Mouse (Mus musculus): Measurements from ENCODE around the gene Itpr1.

Gene Itpr1

DNA sequence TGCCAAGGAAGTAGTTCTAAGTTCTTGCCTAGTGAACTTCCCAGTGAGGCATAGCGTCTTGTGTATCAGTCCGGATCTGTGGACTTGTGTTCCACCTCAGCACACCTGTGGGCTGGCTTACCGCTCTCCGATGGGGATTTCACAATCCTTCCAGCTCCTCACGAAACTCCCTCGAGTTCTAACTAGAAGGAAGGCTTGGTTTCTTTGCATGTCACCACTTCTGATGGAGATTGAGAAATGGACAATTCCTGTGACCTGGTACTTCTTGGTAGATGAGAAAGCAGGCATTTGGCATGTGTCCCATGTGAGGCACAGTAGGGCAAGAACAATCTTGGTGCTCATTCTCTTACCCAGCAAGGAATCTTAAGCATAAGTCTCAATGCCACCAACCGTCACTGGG lies 205.3 kb downstream of the Itpr1 start:
- ChIA-PET POLR2A (interaction anchor here in 2 of 4 experiments (1.3 to 1.7 kb wide), 4 partner anchors 32 to 250 kb away, joined by 3 to 7 read pairs (median 6); partner anchors contain the start of gene Bhlhe40 (in 1 of the 2)), CTCF (interaction anchor here (0.6 to 2.0 kb wide), 7 partner anchors 9 to 319 kb away, joined by 3 to 9 read pairs (median 4); no protein-coding TSS in a partner anchor)

DNA sequence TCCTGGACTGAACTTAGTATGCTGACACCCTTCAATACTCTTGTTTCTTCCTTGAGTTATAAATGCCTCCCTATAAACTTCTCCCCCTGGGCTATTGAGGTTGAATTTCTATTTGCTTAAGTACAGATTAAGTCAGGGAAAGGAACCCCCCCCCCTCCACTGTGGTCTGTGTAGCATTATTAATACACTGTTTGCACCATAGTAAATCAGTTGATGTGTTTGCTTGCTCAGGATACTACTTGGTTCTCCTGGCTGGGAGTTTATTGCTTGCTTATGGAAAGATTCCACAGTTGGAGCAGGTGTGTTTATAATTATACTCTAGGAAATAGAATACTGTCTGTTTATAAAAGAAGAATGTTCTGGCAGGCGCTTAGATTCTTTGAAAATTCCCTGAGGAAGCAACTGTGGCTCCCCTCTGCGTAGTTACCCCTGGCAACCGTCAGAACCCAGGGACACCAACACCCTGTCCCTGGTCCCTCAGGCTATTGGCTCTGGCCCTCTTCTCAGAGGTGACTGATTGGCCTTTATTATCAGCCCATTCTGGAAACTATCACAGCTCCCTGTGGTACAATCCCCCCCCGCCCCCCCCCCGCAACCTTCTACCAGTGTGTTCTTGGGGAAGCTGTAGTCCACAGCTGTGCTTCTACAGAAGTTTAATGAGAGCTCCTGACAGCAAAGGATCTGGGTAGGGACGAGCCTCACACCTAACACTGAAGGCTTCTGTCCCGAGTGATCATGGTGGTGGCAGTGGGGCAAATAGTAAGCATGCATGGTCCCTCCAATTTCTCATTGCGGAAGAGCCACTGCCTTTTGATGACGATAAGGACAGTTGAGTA lies 212.1 kb downstream of the Itpr1 start:
- POLR2A ChIA-PET = interaction anchor here in 2 of 4 experiments (0.6 to 1.1 kb wide), 3 partner anchors 31 to 285 kb away, joined by 3 read pairs; no protein-coding TSS in a partner anchor
- CTCF ChIA-PET = interaction anchor here in 1 of 4 experiments (1.1 to 1.3 kb wide), 2 partner anchors 28 to 360 kb away, joined by 3 read pairs; no protein-coding TSS in a partner anchor

DNA sequence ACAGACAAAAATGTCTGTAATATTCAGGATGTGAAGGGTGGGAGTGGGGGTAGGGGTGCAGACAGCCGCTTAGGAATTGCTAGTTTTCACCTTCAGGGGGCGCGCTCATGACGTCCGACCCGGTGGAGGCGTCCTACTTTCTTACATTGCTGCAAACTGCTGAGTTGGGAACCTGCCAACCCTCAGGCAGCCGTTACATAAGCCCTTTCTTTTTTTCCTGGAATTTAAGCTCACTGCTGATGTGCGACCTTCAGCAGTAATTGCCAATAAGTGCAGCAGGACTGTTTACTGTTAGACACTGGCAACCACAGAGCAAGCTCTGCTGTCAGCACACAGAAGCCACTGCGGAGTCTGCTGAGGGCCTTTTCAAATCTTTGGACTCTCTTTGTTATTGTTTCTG lies 213.9 kb downstream of the Itpr1 start:
- ChIA-PET POLR2A (interaction anchor here in 2 of 4 experiments (0.9 to 1.1 kb wide), 3 partner anchors 233 to 283 kb away, joined by 3 to 8 read pairs (median 4); no protein-coding TSS in a partner anchor), CTCF (interaction anchor here (0.6 to 0.9 kb wide), 5 partner anchors 9 to 291 kb away, joined by 3 to 6 read pairs (median 3); no protein-coding TSS in a partner anchor)

GRCm38 (mm10) chr6:108428383-108428782 lies 215.5 kb downstream of the Itpr1 start:
- POLR2A ChIA-PET = interaction anchor here (0.6 to 7.1 kb wide), 8 partner anchors 11 to 232 kb away, joined by 3 to 42 read pairs (median 4); partner anchors contain the start of gene Bhlhe40 (in 1 of the 4)

DNA sequence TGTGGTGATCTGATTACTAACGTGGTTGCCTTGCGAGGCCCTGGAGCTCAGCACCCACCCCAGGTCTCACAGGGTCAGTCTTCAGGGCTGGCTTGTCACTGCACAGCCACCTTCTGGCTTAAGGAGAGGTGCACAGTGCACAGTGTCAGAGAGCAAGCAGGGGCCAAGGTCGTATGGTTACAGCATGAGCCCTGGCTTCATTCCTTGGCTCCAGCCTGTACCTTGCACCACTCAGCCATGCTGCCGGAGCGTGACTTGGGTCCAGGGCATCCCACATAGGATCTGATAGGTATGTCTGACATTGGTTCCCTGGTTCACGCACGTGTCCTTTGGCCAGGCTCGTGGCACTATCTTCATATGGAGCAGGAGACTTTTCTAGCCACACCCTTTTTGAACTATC lies 217.1 kb downstream of the Itpr1 start:
- ChIA-PET CTCF (interaction anchor here in 2 of 4 experiments (0.9 to 1.1 kb wide), 2 partner anchors 12 to 141 kb away, joined by 3 read pairs; no protein-coding TSS in a partner anchor), POLR2A (interaction anchor here in 2 of 4 experiments (1.2 to 7.1 kb wide), 3 partner anchors 9 to 239 kb away, joined by 5 to 42 read pairs (median 6); partner anchors contain the start of gene Bhlhe40 (in 1 of the 2))

More at GRCm38 (mm10) chr6:108428383-108428782, 215.5 kb downstream of the Itpr1 start:
- CTCF ChIA-PET = no interaction called here

GRCm38 (mm10) chr6:108431193-108431592 lies 218.3 kb downstream of the Itpr1 start:
- CTCF ChIA-PET = interaction anchor here in 2 of 4 experiments (1.1 to 1.3 kb wide), 2 partner anchors 11 to 14 kb away, joined by 3 to 13 read pairs; no protein-coding TSS in a partner anchor
- POLR2A ChIA-PET = interaction anchor here in 2 of 4 experiments (1.1 to 7.1 kb wide), 5 partner anchors 9 to 230 kb away, joined by 3 to 42 read pairs (median 7); partner anchors contain the start of gene Bhlhe40 (in 2 of the 2)

GRCm38 (mm10) chr6:108432836-108433235 lies 219.9 kb downstream of the Itpr1 start:
- POLR2A ChIA-PET = interaction anchor here (0.6 to 7.1 kb wide), 13 partner anchors 10 to 253 kb away, joined by 3 to 42 read pairs (median 5); partner anchors contain the start of genes Bhlhe40 (in 2 of the 4) and Itpr1 (in 1 of the 4)

DNA sequence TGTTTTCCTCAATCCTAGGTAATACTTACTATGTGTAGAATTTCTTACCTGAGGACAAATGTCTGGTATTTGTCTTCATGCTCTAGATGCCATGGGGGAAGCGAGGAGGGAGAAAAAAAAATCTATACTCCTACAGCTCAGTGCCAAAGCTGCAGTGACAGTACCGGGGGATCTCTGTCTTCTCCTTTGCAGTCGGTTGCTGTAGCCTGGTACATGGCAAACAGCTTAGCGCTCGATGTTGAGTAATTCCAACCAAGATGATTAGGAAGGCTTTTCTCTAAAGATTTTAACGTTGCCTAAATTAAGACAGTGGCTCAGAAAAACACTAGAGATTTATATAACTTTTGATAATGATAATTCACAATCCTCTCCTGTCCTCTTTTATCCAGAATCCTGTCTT lies 221.9 kb downstream of the Itpr1 start:
- CTCF ChIA-PET = interaction anchor here in 3 of 4 experiments (0.6 to 1.0 kb wide), 3 partner anchors 18 to 229 kb away, joined by 3 to 4 read pairs (median 3); no protein-coding TSS in a partner anchor
- POLR2A ChIA-PET = interaction anchor here in 3 of 4 experiments (0.7 to 7.1 kb wide), 5 partner anchors 22 to 247 kb away, joined by 4 to 42 read pairs (median 11); partner anchors contain the start of gene Bhlhe40 (in 1 of the 3)

More at GRCm38 (mm10) chr6:108432836-108433235, 219.9 kb downstream of the Itpr1 start:
- CTCF ChIA-PET = interaction anchor here in 3 of 4 experiments (0.6 to 1.8 kb wide), 7 partner anchors 16 to 340 kb away, joined by 3 to 7 read pairs (median 3); partner anchors contain the start of gene Bhlhe40 (in 1 of the 3)

GRCm38 (mm10) chr6:108435467-108435866 lies 222.6 kb downstream of the Itpr1 start:
- POLR2A ChIA-PET = interaction anchor here in 1 of 4 experiments (1.3 kb wide), 1 partner anchor 225 kb away, joined by 3 read pairs; the partner anchor contains the start of gene Bhlhe40
- CTCF ChIA-PET = no interaction called here

DNA sequence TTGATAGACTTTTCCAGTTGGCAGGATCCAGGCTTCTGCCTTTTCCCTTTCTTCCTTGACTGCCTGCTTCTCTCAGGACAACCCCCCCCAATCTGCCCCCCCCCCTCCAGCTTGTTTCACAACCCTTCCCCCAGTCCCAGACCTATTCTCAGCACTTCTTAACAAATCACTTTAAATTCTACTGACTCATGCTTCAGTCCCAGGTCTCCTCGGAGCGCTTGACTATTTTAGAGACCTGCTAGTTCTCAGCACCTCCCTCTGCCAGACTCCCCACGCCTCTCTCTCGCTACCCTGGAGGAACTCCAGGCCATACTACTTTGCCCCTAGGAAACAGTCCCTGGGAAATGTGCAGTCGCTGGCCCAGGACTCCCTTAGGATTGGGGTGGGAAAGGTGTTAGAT lies 223.7 kb downstream of the Itpr1 start:
- ChIA-PET POLR2A (interaction anchor here in 1 of 4 experiments (1.3 kb wide), 1 partner anchor 224 kb away, joined by 3 read pairs; the partner anchor contains the start of gene Bhlhe40), CTCF (no interaction called here)

- ChIA-PET POLR2A (interaction anchor here in 1 of 4 experiments (0.9 kb wide), 1 partner anchor 8 kb away, joined by 3 read pairs; no protein-coding TSS in a partner anchor), CTCF (interaction anchor here in 1 of 4 experiments (0.5 kb wide), 1 partner anchor 116 kb away, joined by 3 read pairs; no protein-coding TSS in a partner anchor)
These were observed 228.4 kb downstream of the Itpr1 start for GRCm38 (mm10) chr6:108441290-108441689.

DNA sequence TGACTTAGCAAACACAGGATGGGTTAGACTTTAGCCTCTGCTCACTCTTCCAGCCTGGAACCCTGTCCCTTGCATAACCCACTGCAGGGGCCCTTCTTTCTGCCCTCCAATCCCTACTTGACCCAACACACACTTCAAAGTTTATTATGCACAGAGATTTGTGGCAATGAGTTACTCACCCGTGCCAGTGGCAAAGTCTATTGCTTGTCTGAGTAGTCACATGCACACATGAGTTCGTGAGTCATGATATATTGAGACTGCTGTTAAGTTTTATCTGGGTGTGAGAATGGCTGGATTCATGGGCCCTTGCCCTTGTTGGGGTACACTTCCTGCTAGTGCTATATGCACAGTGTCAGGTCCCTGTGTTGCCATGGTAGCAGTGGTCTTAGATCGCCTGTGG lies 229.4 kb downstream of the Itpr1 start:
- ChIA-PET POLR2A (interaction anchor here in 1 of 4 experiments (6.2 kb wide), 1 partner anchor 14 kb away, joined by 47 read pairs; no protein-coding TSS in a partner anchor), CTCF (no interaction called here)

- ChIA-PET CTCF (interaction anchor here in 3 of 4 experiments (0.5 to 1.5 kb wide), 3 partner anchors 11 to 263 kb away, joined by 3 to 4 read pairs (median 4); no protein-coding TSS in a partner anchor), POLR2A (interaction anchor here in 3 of 4 experiments (0.7 to 6.2 kb wide), 6 partner anchors 11 to 711 kb away, joined by 3 to 47 read pairs (median 6); partner anchors contain the start of gene Bhlhe40 (in 1 of the 3))
These were observed 231.5 kb downstream of the Itpr1 start for GRCm38 (mm10) chr6:108444435-108444834.

DNA sequence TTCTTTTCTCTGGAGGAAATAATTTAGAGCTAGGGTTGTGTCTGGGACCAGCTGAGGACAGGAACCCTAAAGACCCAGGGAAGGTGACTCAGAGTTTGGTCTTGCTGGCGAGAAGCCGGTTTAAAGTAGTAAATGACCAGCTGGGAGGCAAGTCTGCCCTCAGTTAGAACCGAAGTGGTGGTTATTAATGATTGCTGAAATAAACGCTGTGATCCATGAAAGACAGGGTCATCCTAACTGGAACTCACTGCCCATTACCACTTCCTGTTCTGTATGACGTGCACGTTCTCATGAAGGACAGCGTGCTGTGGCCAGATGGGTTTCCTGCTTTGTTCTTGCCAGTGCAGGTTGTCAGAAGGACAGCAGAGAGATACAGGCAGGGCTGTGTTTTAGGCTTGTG lies 232.1 kb downstream of the Itpr1 start:
- CTCF ChIA-PET = interaction anchor here in 1 of 4 experiments (1.5 kb wide), 1 partner anchor 10 kb away, joined by 4 read pairs; no protein-coding TSS in a partner anchor
- POLR2A ChIA-PET = interaction anchor here in 3 of 4 experiments (1.1 to 6.2 kb wide), 6 partner anchors 11 to 297 kb away, joined by 3 to 47 read pairs (median 12); partner anchors contain the start of gene Bhlhe40 (in 2 of the 3)

GRCm38 (mm10) chr6:108446766-108447165 lies 233.9 kb downstream of the Itpr1 start:
- ChIA-PET CTCF (interaction anchor here in 2 of 4 experiments (0.8 to 1.2 kb wide), 2 partner anchors 23 to 263 kb away, joined by 3 read pairs; no protein-coding TSS in a partner anchor), POLR2A (interaction anchor here (0.6 to 6.2 kb wide), 9 partner anchors 9 to 218 kb away, joined by 3 to 47 read pairs (median 8); partner anchors contain the start of gene Bhlhe40 (in 2 of the 4))

DNA sequence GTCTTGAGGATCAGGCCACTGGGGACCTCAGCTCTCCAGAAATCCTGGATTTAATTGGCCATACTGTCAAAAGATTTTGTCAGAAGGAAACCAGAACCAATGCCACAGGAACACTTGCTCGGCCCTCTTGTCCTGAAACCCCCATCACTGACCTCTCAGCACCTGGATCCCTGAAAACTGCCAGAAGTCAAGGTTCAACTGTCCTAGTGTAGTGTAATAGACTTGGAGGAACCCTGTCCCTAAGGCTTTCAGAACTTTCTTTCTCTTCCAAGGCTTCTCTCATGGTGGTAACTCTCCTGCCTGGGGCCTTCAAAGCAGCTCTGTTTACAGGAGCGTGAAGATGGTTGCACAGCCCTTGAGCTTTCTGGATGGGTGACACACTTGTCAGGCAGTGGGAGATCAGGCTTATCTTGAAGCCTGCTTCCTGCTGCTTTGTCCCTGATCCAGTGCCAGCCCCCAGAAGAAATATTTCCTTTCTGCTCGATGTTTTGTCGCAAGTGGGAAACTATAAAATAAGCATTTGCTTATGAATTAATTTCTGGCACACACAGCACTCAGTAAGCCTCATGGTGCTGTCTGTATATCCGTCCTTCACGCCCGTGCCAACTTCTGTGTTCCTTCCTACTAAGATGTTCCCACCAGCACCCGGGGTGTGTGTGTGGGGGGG lies 234.4 kb downstream of the Itpr1 start:
- CTCF ChIA-PET = interaction anchor here in 2 of 4 experiments (0.8 to 1.2 kb wide), 2 partner anchors 22 to 262 kb away, joined by 3 read pairs; no protein-coding TSS in a partner anchor
- POLR2A ChIA-PET = interaction anchor here in 3 of 4 experiments (0.6 to 6.2 kb wide), 9 partner anchors 9 to 214 kb away, joined by 3 to 47 read pairs (median 8); partner anchors contain the start of gene Bhlhe40 (in 3 of the 3)
